Mouse (Mus musculus) C2C12 (cell line): ENCODE measurements around the gene Dpyd.

Experiments used
- CTCF ChIP-seq: IDR thresholded peaks from one replicate; pipeline ENCODE4 v1.5.1; 2011; ENCODE audit not compliant: control insufficient read depth, insufficient read depth, insufficient read length
- MAX ChIP-seq: IDR thresholded peaks from one replicate; pipeline ENCODE4 v1.6.1; 2011; ENCODE audit warnings: mild to moderate bottlenecking, control low read depth
- MYOD1 ChIP-seq: IDR thresholded peaks from one replicate; pipeline ENCODE4 v1.6.1; 2011; ENCODE audit warnings: low read depth; ENCODE audit not compliant: control insufficient read depth, insufficient read length
- MYOG ChIP-seq: IDR thresholded peaks from one replicate; pipeline ENCODE4 v1.6.1; 2011; ENCODE audit not compliant: control insufficient read depth, insufficient read length; ENCODE audit errors: extremely low read depth
- USF1 ChIP-seq: IDR thresholded peaks from one replicate; pipeline ENCODE4 v1.6.1; 2011; ENCODE audit warnings: low read depth, mild to moderate bottlenecking, control low read depth, moderate library complexity

DNA sequence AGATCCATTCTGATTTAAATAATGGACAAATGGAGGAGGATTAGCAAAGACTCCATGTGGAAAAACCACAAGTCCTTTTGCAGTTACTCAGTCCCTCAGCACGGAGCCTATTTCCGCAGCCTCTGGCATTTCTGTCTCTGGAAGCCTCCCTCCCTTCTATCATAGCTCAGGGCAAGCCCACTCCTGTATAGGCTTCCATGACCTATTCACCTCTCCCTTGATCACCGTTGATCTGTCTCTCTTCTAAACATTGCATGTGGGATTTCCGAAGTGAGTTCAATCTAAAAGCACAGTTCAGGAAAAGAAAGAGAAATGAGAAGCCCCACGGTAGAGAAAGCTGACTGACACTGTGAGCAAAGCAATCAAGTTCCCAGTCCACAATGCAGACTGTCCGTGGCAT is 20.2 kb upstream of the Dpyd start:
- TF ChIP-seq CTCF (no peak), USF1 (no peak), MYOG (no peak), MYOD1 (no peak), MAX (no peak)
